Mouse (Mus musculus): Measurements from ENCODE around the gene Zfp319. TPM values are rescaled to one million over a fixed set of nuclear protein-coding genes. Genes with fewer than 3 reads are reported as not detected.

Zfp319 gene
- polyA plus RNA-seq, 1 experiment, result 7.4 TPM

GRCm38 (mm10) chr8:95348356-95348755, 16.6 kb upstream of the Zfp319 start:
- no peaks in the 10 kb centered on the region for H3K27me3 ChIP-seq (ENCODE audit: control insufficient read depth, insufficient read depth, insufficient read length)
- peaks cover 12% of the 10 kb centered on the region for H3K36me3 ChIP-seq (ENCODE audit: control insufficient read depth, insufficient read depth)
- no peak for TF ChIP-seq USF1 (IDR thresholded peaks at IDR 0.05; ENCODE audit: low read depth)
- TF ChIP-seq CEBPB (IDR thresholded peaks at IDR 0.05; ENCODE audit: insufficient read depth, poor library complexity, severe bottlenecking), result no peak
- TF ChIP-seq POLR2A (IDR thresholded peaks at IDR 0.05; ENCODE audit: insufficient read length, low read depth), result no peak
- no peak for TF ChIP-seq E2F4 (IDR thresholded peaks at IDR 0.05; ENCODE audit: insufficient read depth)
- TF ChIP-seq MYOD1 (IDR thresholded peaks at IDR 0.05; ENCODE audit: control insufficient read depth in 1 of 3, insufficient read length in 2 of 3, low read depth in 2 of 3), result no peak
- no peak for TF ChIP-seq REST (IDR thresholded peaks at IDR 0.05; ENCODE audit: insufficient read depth, insufficient read length)
- no peak for TF ChIP-seq POLR2AphosphoS2 (IDR thresholded peaks at IDR 0.05; ENCODE audit: insufficient read length, low read depth)
- no peak for TF ChIP-seq TCF12 (IDR thresholded peaks at IDR 0.05; ENCODE audit: insufficient read depth, poor library complexity, severe bottlenecking)
- no peak for TF ChIP-seq MYOG (IDR thresholded peaks at IDR 0.05; ENCODE audit: control insufficient read depth in 1 of 3, insufficient read depth in 1 of 3, insufficient read length in 2 of 3, low read depth in 2 of 3)
- TF ChIP-seq MAX (IDR thresholded peaks at IDR 0.05; ENCODE audit: low read depth), result no peak
- TF ChIP-seq SRF (IDR thresholded peaks at IDR 0.05; ENCODE audit: control insufficient read depth, insufficient read length, low read depth), result no peak
- TF ChIP-seq TCF3 (IDR thresholded peaks at IDR 0.05; ENCODE audit: insufficient read length, low read depth), result no peak
- H3ac ChIP-seq (ENCODE audit: control insufficient read depth, insufficient read length), result no peak overlapping the region
- H3K4me2 ChIP-seq (ENCODE audit: low read depth), result no peak overlapping the region
- H3K79me2 ChIP-seq (ENCODE audit: control insufficient read depth, insufficient read depth), result no peaks in the 10 kb centered on the region
- no peak overlapping the region for H3K4me3 ChIP-seq

- Histone ChIP-seq H3K79me2 (ENCODE audit: control insufficient read depth, insufficient read depth) (no peaks in the 10 kb centered on the region), H3ac (ENCODE audit: control insufficient read depth, insufficient read length) (no peak overlapping the region), H3K4me3 (no peak overlapping the region), H3K4me2 (ENCODE audit: low read depth) (no peak overlapping the region), H3K27me3 (ENCODE audit: control insufficient read depth, insufficient read depth, insufficient read length) (no peaks in the 10 kb centered on the region), H3K36me3 (ENCODE audit: control insufficient read depth, insufficient read depth) (peaks cover 12% of the 10 kb centered on the region)
- TF ChIP-seq POLR2A (IDR thresholded peaks at IDR 0.05; ENCODE audit: insufficient read length, low read depth), result no peak
- TF ChIP-seq POLR2AphosphoS2 (IDR thresholded peaks at IDR 0.05; ENCODE audit: insufficient read length, low read depth), result no peak
- peak in 1 of 3 experiments; percentile 47 for TF ChIP-seq MYOG (IDR thresholded peaks at IDR 0.05; ENCODE audit: control insufficient read depth in 1 of 3, insufficient read depth in 1 of 3, insufficient read length in 2 of 3, low read depth in 2 of 3)
- TF ChIP-seq MYOD1 (IDR thresholded peaks at IDR 0.05; ENCODE audit: control insufficient read depth in 1 of 3, insufficient read length in 2 of 3, low read depth in 2 of 3), result peak in 2 of 3 experiments; percentile 33 to 60
- peak; percentile 26 for TF ChIP-seq TCF12 (IDR thresholded peaks at IDR 0.05; ENCODE audit: insufficient read depth, poor library complexity, severe bottlenecking)
- TF ChIP-seq E2F4 (IDR thresholded peaks at IDR 0.05; ENCODE audit: insufficient read depth), result no peak
Measured at GRCm38 (mm10) chr8:95346643-95347545, 15.1 kb upstream of the Zfp319 start.

GRCm38 (mm10) chr8:95344668-95345067, 12.9 kb upstream of the Zfp319 start:
- TF ChIP-seq MYOD1 (IDR thresholded peaks at IDR 0.05; ENCODE audit: control insufficient read depth in 1 of 3, insufficient read length in 2 of 3, low read depth in 2 of 3) (no peak), POLR2AphosphoS2 (IDR thresholded peaks at IDR 0.05; ENCODE audit: insufficient read length, low read depth) (no peak), POLR2A (IDR thresholded peaks at IDR 0.05; ENCODE audit: insufficient read length, low read depth) (no peak), TCF12 (IDR thresholded peaks at IDR 0.05; ENCODE audit: insufficient read depth, poor library complexity, severe bottlenecking) (no peak), E2F4 (IDR thresholded peaks at IDR 0.05; ENCODE audit: insufficient read depth) (no peak), SRF (IDR thresholded peaks at IDR 0.05; ENCODE audit: control insufficient read depth, insufficient read length, low read depth) (no peak), USF1 (IDR thresholded peaks at IDR 0.05; ENCODE audit: low read depth) (no peak), MYOG (IDR thresholded peaks at IDR 0.05; ENCODE audit: control insufficient read depth in 1 of 3, insufficient read depth in 1 of 3, insufficient read length in 2 of 3, low read depth in 2 of 3) (no peak), MAX (IDR thresholded peaks at IDR 0.05; ENCODE audit: low read depth) (no peak), TCF3 (IDR thresholded peaks at IDR 0.05; ENCODE audit: insufficient read length, low read depth) (no peak), REST (IDR thresholded peaks at IDR 0.05; ENCODE audit: insufficient read depth, insufficient read length) (no peak)
- H3K4me3 ChIP-seq, result no peak overlapping the region
- H3K79me2 ChIP-seq (ENCODE audit: control insufficient read depth, insufficient read depth), result no peaks in the 10 kb centered on the region
- H3K36me3 ChIP-seq (ENCODE audit: control insufficient read depth, insufficient read depth), result peaks cover 12% of the 10 kb centered on the region
- no peak overlapping the region for H3K4me2 ChIP-seq (ENCODE audit: low read depth)
- no peaks in the 10 kb centered on the region for H3K27me3 ChIP-seq (ENCODE audit: control insufficient read depth, insufficient read depth, insufficient read length)
- H3ac ChIP-seq (ENCODE audit: control insufficient read depth, insufficient read length), result no peak overlapping the region

GRCm38 (mm10) chr8:95341721-95342120, 10.0 kb upstream of the Zfp319 start:
- peaks cover 22% of the 10 kb centered on the region for H3K36me3 ChIP-seq (ENCODE audit: control insufficient read depth, insufficient read depth)

More at GRCm38 (mm10) chr8:95341721-95342120, 10.0 kb upstream of the Zfp319 start:
- Histone ChIP-seq H3ac (ENCODE audit: control insufficient read depth, insufficient read length) (no peak overlapping the region), H3K27me3 (ENCODE audit: control insufficient read depth, insufficient read depth, insufficient read length) (no peaks in the 10 kb centered on the region), H3K4me3 (no peak overlapping the region), H3K79me2 (ENCODE audit: control insufficient read depth, insufficient read depth) (no peaks in the 10 kb centered on the region), H3K4me2 (ENCODE audit: low read depth) (no peak overlapping the region)
- TF ChIP-seq TCF3 (IDR thresholded peaks at IDR 0.05; ENCODE audit: insufficient read length, low read depth) (no peak), USF1 (IDR thresholded peaks at IDR 0.05; ENCODE audit: low read depth) (no peak), MYOG (IDR thresholded peaks at IDR 0.05; ENCODE audit: control insufficient read depth in 1 of 3, insufficient read depth in 1 of 3, insufficient read length in 2 of 3, low read depth in 2 of 3) (peak in 2 of 3 experiments; percentile 16 to 42), SRF (IDR thresholded peaks at IDR 0.05; ENCODE audit: control insufficient read depth, insufficient read length, low read depth) (no peak), MYOD1 (IDR thresholded peaks at IDR 0.05; ENCODE audit: control insufficient read depth in 1 of 3, insufficient read length in 2 of 3, low read depth in 2 of 3) (peak in 1 of 3 experiments; percentile 60)

Measured in myocyte (in vitro differentiated cells).